Mouse (Mus musculus): ENCODE measurements around the gene Ank. TPM values are rescaled to one million over a fixed set of nuclear protein-coding genes. Genes with fewer than 3 reads are reported as not detected.

Ank gene
- total RNA-seq, 1 experiment from 2014 or later: 4.1 TPM

DNA sequence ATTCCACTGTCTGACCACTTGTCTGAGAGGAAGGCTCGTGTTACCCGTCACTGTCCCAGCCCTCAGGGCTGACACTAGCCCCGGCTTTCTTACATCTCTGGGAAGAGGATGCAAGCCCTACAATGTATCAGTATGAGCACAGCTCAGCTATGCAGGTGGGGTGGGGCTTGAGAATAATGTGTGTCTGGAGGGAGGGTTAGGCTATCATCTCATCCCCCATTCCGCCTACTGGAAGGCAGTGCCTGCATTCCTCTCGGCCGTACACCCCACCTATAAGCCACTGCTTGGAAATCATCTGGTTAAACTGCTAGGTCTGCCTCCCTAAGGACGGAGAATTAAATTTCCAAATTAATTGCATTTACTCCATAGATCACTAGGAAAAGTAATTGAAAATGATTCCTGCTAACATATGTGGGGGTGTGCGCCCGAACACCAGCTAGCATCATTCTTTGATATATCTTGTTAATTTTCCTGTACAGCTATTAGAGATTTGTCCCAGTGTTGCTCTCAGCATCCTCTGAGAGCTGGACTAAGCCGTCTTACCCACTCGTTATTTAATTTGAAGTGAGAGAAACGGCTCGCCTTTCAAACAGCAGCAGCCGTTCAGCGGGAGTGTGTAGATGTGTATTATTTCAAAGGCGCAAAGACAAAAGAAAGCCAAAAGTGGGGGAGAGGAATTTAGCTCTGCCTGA lies 92.1 kb downstream of the Ank start:
- no peak for ATAC-seq (ENCODE audit: extremely low read depth, insufficient number of reproducible peaks, low FRiP score, poor library complexity, severe bottlenecking)

DNA sequence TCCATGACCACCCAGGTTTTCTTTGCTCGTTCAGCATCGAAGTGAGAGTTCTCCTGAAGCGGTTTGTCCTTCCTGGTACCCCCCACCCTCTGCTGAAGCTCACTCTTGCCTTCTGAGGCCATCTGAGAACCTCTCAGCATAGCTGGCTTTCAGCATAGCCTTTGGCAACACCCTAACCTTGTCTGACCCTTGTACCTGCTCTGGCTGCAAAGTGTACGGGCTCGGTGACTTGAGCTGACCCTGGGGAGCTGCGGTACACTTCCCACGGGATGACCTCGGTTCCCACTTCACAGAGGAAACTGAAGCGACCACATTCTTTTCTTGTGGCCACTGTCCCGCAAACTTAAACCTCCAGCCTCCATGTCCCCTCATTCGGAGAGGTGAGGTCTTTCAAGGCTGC lies 93.8 kb downstream of the Ank start:
- ATAC-seq (ENCODE audit: extremely low read depth, insufficient number of reproducible peaks, low FRiP score, poor library complexity, severe bottlenecking): no peak

DNA sequence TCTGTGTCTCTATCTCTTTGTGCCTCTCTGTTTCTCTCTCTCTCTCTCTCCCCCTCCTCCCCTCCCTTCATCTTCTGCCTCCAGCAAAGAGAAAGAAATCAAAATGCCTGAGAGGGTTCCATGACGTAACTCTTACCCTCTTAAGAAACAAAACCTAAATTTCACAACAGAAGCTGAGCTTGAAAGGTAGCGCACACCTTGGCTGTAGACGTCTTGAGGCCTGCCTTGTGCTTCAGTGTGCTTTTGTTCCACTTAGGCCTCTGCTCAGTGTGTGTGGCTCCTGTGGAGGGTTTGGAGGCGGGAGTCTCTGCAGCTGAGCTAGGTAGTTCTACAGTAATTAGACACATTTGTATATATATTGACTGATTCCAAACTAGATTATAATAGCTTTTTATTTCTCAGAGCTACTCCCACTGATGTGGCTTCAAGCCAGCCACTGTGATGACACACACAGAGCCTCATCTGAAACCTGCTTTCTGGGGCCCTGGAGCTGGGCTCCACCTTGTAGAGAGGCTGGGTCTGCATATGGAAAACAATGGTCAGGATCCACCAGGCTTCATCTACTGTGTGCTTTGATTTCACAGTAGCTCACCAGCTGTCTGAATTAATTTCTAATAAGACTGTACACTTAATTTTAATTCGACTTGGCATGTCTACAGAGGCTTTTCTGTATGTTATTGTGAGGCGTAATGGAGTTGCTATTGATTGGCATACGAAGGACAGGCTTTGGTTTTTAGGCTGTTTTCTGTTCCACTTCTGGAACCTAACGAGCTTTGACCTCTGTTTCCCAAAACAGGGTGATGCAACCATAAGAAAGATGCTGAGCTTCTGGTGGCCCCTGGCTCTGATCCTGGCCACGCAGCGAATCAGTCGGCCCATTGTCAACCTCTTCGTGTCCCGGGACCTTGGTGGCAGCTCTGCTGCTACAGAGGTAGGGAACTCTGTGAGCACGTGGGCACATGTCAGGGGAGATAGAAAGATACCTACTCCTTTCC lies 97.9 kb downstream of the Ank start:
- no peak for ATAC-seq (ENCODE audit: extremely low read depth, insufficient number of reproducible peaks, low FRiP score, poor library complexity, severe bottlenecking)

DNA sequence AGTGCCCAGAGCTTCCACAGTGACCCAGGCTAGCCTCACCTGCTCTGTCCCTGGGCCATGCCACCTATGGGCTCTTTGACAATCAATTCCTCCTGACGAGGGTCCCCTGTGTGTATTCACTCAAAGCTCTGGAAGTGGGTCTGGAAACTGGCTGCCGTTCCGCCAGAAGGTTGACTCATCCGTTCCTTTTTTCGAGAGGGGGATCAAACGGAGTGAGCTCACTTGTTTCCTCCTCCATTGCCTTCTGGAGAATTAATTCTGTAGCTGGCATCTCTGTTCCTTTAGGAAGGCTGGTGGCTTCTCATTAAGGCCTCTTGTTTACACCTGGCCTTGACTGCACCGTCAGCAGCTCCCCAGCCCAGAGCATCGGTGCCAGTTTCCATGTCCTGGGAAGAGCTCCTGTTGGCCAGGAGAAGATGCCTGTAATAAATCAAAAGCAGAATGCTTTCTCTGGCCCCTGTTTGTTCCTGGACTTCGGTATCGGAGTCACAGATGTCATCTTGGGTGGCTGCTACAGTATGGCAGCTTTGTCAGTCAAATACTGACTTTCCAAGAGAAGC lies 99.2 kb downstream of the Ank start:
- no peak for ATAC-seq (ENCODE audit: extremely low read depth, insufficient number of reproducible peaks, low FRiP score, poor library complexity, severe bottlenecking)

DNA sequence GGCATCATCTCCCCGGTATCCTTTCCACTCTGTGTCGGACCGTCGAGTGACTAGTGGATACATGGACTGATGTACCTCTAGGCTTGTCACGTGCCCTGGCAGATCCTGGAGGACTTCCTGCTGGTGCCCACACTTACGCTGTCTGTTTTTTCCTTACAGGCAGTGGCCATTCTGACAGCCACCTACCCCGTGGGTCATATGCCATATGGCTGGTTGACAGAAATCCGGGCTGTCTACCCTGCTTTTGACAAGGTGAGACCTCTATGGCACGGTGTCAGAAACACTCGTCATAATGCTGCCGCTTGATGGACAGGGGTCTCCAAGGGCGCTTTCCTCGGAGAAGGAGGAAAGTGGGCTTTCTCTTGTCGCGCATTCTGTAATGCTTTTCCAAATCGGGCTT lies 100.9 kb downstream of the Ank start:
- no peak for ATAC-seq (ENCODE audit: extremely low read depth, insufficient number of reproducible peaks, low FRiP score, poor library complexity, severe bottlenecking)

DNA sequence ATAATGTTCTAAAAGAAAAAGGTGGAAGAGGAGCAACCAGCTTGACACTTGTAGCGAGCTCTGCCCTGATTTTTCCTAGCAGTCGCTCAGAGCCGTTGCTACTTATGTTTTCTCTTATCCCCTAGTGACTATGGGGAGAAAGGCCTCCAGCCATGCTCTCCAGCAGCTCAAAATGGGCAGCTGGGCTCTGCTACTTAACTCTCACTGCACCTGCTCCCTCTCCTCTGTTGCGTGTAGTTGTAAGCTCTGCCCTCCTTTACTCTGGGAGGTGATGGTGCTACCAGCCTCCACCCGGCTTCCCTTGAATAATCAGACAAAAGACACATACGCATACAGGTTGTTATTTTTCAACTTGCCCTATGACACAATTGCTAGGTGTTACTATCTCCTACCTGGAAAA lies 101.9 kb downstream of the Ank start:
- ATAC-seq (ENCODE audit: extremely low read depth, insufficient number of reproducible peaks, low FRiP score, poor library complexity, severe bottlenecking): no peak

- ATAC-seq (ENCODE audit: extremely low read depth, insufficient number of reproducible peaks, low FRiP score, poor library complexity, severe bottlenecking): no peak
Measured at GRCm38 (mm10) chr15:27569924-27570323, 103.4 kb downstream of the Ank start.

DNA sequence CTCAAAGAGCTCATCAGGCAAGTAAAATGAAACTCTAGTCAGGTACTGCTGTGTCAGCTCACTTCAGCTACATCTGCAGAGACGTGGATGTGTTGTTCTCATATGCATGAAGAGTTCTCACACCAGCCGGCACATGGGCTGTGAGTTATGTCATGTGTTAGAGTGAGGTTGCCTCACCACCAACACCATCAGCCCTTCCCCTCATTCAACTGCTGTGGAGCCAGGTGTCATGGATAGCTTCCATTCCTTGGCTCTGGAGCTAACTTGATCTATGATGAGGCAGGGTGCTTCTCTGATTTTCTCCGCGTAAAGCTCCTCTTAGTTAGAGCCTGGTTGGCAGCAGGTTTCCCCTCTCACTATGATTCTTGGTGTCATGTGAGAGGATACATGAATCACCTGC lies 103.9 kb downstream of the Ank start:
- no peak for ATAC-seq (ENCODE audit: extremely low read depth, insufficient number of reproducible peaks, low FRiP score, poor library complexity, severe bottlenecking)

DNA sequence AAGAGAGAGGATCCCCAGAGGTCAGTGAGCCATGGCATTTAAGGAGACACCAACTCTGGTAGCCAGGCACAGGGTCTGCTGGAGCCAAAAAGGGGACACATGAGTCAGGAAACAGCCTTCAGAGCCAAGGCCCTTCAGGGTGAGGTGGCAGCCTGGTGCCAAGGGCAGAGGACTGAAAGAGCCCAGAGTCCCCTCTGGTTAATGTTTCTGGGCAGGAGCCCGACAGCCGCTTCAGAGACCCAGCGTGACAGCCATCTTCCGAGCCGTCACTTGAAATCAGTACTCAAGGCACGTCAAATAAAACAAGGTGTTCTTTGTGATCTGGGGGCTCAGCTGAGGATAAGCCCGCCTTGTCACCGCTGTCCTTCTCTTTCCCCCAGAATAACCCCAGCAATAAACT lies 104.7 kb downstream of the Ank start:
- no peak for ATAC-seq (ENCODE audit: extremely low read depth, insufficient number of reproducible peaks, low FRiP score, poor library complexity, severe bottlenecking)

DNA sequence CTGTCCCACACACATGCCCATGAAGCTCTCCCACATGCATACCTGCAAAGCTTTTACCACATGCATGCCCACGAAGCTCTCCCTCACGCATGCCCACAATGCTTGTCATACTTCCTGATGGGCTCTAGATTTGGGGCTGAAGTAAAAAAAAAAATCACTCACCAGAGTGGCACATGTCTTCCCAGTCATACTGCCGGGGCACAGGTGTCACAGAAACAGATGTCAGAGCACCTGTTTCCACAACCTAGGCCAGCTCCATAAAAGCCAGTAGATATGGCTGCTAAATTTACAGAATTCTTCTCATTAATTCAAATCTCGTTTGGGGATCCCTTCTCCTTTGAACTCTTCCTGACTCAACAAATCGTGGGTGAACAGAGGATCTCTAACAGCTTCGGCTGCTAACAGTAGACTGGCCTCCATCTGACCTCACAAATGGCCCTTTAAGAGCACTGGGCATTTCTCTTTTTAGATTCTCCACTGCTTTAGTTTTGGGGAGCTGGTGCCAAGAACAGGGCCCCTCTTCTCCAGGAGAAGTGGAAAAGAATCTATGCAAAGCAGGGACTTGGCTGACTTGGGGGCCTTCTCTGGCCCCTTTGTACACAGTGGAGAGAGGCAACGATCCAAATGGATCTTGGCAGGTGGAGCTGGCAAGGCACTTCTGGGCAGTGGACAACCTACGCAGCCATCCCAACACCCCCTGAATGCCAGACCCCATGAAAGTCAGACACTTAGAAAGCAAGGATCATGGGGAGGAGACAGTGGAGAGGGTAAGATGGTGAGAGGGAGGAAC lies 108.7 kb downstream of the Ank start:
- no peak for ATAC-seq (ENCODE audit: extremely low read depth, insufficient number of reproducible peaks, low FRiP score, poor library complexity, severe bottlenecking)

DNA sequence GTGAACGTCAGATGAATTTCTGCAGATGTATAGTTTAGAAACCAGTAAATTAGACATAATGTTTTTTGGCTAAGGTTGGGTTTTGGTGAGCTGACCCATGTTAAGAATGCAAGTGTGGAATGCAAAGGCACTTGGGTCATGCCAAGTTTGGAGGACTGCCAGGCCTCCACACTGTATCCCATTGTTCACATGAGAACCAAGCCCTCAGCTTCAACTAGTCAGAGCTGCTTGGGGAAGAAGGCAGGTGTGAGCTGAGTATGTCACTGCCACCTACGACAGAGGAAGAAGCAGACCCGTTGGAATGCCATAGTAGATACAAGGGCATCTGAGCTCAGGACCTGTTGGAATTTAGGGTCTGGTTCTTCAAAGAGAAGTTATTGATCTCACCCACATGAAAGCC lies 109.5 kb downstream of the Ank start:
- no peak for ATAC-seq (ENCODE audit: extremely low read depth, insufficient number of reproducible peaks, low FRiP score, poor library complexity, severe bottlenecking)

DNA sequence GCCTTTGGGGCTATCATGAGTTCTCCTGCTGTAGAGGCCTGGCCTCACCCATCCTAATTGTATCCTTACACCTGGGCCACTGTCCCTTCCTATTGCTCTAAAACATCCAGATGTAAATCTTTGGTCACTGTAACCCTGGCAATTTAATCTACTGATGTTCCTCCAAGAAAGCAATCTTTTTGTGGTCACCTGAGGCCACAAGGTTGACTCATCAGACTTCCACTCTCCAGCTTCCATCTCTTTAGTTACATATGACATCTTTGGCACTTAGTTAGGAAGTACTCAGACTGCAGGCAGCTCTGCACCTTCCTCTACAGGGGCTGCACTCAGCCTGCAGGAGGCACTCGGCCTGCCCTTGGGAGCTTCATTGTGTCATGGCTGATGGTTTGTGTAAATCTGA lies 110.4 kb downstream of the Ank start:
- no peak for ATAC-seq (ENCODE audit: extremely low read depth, insufficient number of reproducible peaks, low FRiP score, poor library complexity, severe bottlenecking)

DNA sequence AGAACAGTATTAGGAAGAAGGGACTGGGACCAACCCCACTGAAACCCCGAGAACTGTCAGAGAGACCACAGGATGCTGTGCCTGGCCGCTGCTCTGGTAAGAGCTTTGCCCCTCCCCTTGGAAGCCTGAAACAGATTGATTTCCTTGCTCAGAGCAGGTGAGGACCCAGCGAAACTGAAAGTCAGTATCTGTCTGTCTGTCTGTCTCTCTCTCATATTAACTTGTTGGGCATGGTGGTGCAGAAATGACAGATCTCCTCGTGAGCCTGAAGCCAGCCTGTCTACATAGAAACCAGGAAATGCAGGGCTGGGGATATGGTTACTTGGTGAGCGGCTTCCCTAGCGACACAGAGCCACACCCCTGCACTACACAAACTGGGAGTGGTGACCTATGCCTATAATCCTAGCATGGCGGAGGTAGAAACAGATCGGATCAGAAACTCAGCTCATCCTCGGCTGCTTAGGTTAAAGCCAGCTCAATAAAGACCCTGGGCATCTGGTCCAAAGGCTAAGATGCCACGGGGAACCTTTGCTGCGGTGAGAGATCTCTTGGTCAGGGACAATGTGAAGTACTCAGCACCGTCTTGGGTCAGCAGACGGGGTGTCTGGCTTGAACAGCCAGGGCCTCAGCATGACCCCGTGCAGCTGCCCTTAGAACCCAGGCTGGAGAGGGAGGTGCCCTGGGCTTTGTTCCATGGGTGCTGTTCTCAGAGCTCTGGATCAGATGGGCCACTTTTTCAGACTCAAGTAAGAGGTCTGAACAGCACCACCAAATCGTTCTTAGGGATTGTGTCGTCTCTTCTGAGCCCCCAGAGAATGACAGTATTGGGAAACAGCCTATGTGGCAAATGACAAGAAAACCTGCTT lies 111.7 kb downstream of the Ank start:
- ATAC-seq (ENCODE audit: extremely low read depth, insufficient number of reproducible peaks, low FRiP score, poor library complexity, severe bottlenecking): no peak

- no peak for ATAC-seq (ENCODE audit: extremely low read depth, insufficient number of reproducible peaks, low FRiP score, poor library complexity, severe bottlenecking)
Measured at GRCm38 (mm10) chr15:27578918-27579317, 112.4 kb downstream of the Ank start.

- ATAC-seq (ENCODE audit: extremely low read depth, insufficient number of reproducible peaks, low FRiP score, poor library complexity, severe bottlenecking): no peak
Measured at GRCm38 (mm10) chr15:27579853-27580252, 113.4 kb downstream of the Ank start.

GRCm38 (mm10) chr15:27580771-27581170 lies 114.3 kb downstream of the Ank start:
- ATAC-seq (ENCODE audit: extremely low read depth, insufficient number of reproducible peaks, low FRiP score, poor library complexity, severe bottlenecking): no peak

DNA sequence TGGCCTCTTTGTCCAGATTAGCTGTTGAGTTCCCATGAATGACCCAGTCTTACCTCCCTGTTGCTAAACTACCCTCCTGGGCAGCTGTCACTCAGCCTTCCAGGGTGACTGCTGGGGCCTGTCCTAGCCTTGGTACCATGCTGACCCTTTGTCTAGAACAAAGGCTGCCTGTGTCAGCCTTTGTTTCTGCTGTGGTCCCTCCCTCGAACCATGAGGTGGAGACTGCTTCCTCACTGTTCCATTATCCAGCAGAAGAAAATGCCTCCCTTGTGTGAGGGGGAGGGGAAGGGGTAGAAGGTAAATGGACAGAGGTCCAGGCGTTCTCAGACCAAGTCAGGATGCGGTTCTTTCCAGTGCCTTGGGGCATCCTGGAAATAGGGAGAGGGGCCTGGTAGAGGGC lies 115.2 kb downstream of the Ank start:
- ATAC-seq (ENCODE audit: extremely low read depth, insufficient number of reproducible peaks, low FRiP score, poor library complexity, severe bottlenecking): no peak

GRCm38 (mm10) chr15:27582428-27582827 lies 116.0 kb downstream of the Ank start:
- no peak for ATAC-seq (ENCODE audit: extremely low read depth, insufficient number of reproducible peaks, low FRiP score, poor library complexity, severe bottlenecking)
